Mouse (Mus musculus) left cerebral cortex, adult 8-10 months (tissue): ENCODE measurements around the gene Speer4f2. TPM values are rescaled to one million over a fixed set of nuclear protein-coding genes. Genes with fewer than 3 reads are reported as not detected.
"Not testable (repeated sequence)": the region's sequence is repeated elsewhere in the genome, so short reads cannot be mapped to it uniquely, and the experiment has no call there.

ENCODE experiments used
- DNase-seq, 2 experiments: peaks; one replicate each; pipeline ENCODE4 v3.0.0; 2022; ENCODE audit warnings: low spot score in 2 of 2
- total RNA-seq, 4 experiments: library from RNA; stranded (reverse); gene quantifications; 2 replicates each; pipeline ENCODE4 v1.2.4; 2022

Gene Speer4f2
- not detected for total RNA-seq

DNA sequence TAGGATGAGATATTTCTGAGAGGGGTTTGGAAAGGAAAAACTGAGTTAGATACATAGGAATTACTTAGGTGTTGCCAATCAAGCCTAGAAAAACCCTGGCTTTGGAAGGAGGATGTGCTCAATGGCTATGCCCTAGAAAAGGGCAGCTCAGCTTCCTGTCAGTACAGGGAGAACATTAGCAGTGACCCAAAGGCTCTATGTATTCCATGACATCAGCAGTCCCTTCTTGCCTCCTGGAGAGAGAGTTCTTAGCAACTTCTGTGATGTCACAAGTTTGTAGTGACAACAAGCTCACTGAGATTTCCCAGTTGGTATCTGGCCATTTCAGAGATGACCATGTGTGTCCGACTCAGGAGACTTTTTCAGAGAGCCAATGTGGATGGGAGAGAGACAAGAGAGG lies at the start of gene Speer4f2:
Speer4f2 (plus strand) TSS at position 301 of the 400 bp plus-strand sequence.
- not testable (repeated sequence) for DNase-seq

GRCm38 (mm10) chr5:17328946-17329566 lies 43.9 kb upstream of the Speer4f2 start:
- no peak for DNase-seq

DNA sequence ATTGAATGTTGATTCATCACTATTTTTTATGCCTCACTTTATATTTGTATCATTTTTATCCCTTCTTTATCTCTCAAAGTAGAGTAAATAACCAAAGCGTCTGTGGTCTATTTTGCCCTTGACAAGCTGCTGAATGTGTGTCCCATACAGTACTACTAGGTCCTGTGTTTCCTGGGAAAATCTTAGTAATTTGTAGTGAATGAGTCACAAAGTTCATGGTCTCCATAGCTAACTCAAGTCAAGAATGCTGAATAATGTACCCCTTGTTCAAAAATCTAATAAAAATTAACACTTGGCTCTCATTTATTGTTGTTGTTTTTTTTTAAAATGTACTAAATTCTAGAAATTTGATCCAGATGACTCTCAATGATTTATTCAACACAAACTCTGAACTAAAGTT lies 38.1 kb upstream of the Speer4f2 start:
- DNase-seq = no peak

GRCm38 (mm10) chr5:17345741-17346140 lies 27.2 kb upstream of the Speer4f2 start:
- DNase-seq = not testable (repeated sequence)

DNA sequence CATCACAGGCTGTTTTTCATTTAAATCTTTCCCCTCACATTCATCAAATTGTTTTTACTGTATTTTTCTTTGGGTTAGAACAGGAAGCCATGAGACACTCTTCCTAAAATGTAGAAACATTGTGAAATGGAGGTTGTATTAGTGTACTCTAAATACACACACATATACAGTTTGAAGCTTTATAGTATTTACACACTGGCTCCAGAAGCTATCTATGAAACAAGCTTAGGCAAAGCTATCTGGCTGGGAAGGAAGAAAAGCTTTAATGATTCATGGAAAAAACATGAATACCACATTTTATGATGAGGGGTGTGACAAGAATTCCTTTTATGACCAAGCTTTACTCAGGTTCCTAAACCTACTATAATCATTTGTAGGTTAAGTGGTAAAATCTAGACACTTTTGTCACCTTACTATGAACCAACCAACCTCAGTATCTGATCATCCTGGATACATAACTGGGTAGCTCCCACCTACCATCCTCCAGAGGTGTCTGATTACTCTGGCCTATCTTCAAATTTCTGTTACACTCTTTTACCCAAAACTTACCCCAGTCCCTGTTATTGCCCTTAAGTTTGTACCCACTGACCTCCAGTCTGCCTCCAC lies 13.5 kb upstream of the Speer4f2 start:
- DNase-seq = no peak

DNA sequence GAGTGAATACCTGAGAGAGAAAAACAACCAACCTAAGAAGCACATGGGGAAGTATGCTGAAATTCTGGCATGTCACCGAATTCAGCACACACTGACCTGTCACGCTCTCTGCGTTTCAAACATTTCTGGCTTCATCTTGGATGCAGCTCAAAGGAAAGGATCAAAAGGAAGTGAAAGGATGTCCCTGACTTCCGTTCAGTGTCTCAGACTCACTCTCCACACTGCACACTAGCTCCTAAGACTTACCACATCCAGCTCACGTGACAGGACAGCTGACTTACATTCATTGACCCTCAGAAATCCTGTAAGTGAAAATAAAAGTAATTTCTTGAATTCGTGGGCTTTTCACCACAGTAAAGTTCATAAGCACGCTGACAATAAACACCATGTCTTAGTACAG lies 16.9 kb downstream of the Speer4f2 start:
- no peak for DNase-seq

DNA sequence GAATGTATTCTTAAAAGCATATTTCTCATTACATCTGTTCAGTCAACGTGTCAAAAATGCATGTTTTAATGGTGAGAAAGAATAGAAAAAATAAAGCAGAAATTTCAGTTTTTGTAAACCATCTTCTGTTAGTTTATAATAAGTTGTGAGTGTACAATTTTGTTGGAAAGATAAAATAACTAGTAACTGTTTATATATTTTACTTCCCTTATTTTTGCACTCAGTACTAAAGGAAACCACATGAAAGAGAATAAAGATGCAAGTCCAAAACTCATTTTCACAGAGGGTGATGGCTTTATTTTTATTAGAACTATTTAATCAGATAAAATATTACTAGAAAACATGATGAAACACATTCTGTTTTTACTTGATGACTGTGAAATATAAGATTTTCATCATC lies 18.2 kb downstream of the Speer4f2 start:
- DNase-seq = no peak

DNA sequence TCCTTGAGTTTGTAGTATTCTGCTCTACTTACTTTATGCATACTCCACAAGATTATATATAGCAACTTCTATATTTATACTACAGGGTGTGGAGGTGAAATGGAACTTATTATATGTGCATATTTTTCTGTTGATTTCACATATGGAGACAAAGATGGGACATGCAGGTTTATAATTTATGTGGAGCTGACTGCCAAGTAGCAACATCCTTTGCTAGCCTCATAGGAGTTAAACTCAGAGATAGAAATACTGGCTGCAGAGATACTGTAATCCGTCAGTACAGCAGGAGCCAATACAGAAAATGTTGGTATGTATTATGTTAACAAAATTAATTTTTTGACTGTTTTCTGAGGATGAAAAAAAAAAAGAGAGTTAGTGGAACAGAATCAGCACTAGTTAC lies 27.6 kb downstream of the Speer4f2 start:
- DNase-seq = no peak

- DNase-seq = no peak
Observed at GRCm38 (mm10) chr5:17401206-17402077, 28.5 kb downstream of the Speer4f2 start.

DNA sequence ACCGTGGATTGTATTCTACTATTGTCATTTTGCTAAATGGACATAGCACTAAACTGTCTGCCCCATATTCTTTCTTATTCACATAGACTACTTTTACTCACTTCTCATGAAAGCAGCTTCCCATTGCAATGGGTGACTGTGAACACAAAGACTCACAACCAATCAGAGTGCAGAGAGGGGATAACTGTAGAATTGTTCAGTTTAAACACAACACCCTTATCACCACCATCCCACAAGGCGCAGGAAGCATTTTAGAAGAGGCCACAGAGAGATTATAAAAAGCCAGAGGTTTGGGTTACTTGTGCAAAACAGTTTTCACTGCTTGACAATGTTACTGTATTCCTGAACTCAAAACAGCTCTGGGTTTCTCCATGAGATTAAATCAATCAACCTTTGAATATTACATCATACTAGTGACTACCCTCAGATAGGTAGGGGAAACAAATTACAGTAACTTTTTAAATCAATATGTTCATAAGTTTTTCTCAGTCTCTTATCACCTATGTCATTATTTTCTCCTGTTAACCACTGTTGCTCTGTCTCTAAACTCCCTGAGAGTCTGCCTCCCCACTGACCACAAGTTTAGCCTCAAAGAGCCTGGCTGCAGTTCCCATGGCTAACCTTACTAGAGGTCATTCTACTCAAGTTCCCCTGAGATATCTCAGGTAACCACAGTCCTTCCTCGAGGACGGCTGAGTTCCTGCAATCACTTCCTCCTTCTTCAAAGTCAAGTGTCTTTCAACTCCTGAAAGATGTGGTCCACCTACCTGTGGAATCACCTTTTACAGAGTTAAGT lies 29.5 kb downstream of the Speer4f2 start:
- DNase-seq = no peak

DNA sequence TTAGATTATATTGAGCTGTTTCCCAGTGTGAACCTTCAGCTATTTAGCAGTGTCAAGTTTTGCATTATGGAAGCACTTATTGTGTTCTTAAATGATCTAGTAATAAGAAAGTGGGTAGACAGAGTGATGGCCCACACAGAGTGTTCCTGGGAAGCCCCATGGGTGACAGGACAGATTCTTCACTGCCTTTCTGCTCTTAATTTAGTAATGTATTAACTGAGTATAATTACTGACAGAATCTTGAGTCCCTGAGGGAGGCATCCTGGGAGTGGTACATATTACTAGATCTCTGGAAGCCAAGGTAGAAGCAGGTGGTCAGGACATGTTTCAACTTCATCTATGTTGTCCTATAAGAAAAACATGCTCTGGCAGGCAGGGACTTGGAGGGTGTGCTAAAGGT lies 30.6 kb downstream of the Speer4f2 start:
- no peak for DNase-seq

GRCm38 (mm10) chr5:17408924-17409660 lies 36.1 kb downstream of the Speer4f2 start:
- no peak for DNase-seq

GRCm38 (mm10) chr5:17417201-17417600 lies 44.2 kb downstream of the Speer4f2 start:
- DNase-seq = no peak

DNA sequence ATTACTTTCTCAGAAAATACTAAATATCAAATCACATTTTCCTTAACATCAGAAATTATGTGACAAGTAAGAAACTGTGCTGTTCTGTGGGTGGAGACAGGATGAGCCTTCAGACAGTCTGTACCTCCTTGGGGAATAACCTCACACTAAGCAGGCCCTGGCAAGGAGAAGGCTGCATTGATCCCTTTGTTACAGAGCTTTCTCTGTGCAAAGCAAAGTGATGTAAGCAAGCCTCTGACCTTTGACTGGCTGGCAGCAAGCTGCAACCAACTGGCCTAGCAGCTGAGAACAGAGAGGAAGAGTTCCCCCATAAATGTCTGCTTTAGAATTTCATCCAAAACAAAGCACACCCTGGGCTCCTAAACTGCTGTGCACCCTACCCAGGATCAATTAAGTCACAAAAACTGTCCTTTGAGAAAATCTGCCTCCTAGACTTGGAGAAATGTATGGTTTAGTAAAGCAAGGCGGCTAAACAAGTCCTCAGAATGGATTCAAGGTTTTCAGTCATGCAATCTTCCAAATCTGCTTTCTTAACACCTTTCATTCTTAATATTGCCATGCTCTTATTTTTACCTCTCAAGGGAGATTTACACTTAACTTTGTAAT lies 46.3 kb downstream of the Speer4f2 start:
- no peak for DNase-seq

- DNase-seq = no peak
Observed at GRCm38 (mm10) chr5:17419921-17420320, 46.9 kb downstream of the Speer4f2 start.

DNA sequence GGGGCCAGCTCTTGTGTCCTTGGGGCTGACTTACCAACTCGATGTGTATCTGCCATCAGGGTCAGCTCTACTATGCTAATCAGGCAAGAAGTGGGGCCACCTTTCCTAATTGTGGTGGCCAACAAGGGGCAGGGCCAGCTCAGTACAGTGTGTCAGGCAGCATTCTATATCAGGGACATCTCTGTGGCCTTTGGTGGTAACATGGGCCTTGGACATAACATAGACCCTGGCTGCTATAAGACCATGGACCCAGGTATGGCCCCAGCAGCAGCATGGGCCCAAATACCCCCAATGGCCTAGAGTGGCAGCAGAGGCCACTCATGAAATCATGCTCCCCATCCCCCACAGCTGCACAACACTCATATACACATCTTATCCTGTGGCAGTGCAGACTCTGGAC lies 49.2 kb downstream of the Speer4f2 start:
- no peak for DNase-seq

DNA sequence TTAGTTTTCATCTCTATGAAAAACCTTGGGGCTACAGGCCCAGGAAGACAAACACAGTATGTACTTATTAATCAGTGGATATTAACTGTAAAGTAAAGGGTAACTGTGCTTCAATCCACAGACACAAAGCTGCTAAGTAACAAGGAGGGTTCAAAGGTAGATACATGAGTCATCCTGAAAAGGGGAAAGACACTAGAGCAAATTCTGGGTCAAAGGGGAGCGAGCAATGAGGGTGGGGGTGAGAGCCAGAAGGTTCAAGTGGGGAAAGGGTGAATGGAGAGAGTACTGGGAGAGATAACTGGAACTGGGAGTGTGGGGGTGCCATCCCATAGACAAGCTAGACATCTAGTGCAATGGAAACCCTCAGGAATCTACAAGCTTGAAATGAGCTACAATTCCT lies 54.0 kb downstream of the Speer4f2 start:
- DNase-seq = no peak
